Mouse (Mus musculus): ENCODE data around the gene Il9r. TPM values are rescaled to one million over a fixed set of nuclear protein-coding genes. Genes with fewer than 3 reads are reported as not detected.

Gene Il9r
- polyA plus RNA-seq, 1 experiment, result 27.6 TPM

GRCm38 (mm10) chr11:32138614-32138964 lies 61.5 kb downstream of the Il9r start:
- Histone ChIP-seq H3K36me3 (ENCODE audit: control insufficient read depth, insufficient read depth, low read length) (no peaks in the 10 kb centered on the region), H3K27me3 (ENCODE audit: control insufficient read depth, insufficient read depth, low read length) (no peaks in the 10 kb centered on the region), H3K4me3 (ENCODE audit: extremely low read depth, insufficient read depth, insufficient read length) (no peak overlapping the region), H3K27ac (ENCODE audit: insufficient read depth, low read length) (no peak overlapping the region), H3K4me1 (ENCODE audit: control insufficient read depth, insufficient read depth, insufficient read length) (no peaks in the 10 kb centered on the region)
- no peak for TF ChIP-seq CTCF (IDR thresholded peaks at IDR 0.05; ENCODE audit: extremely low read depth, insufficient read depth, insufficient read length, insufficient replicate concordance)
- TF ChIP-seq POLR2A (IDR thresholded peaks at IDR 0.05; ENCODE audit: low read depth, low read length), result no peak
- 72% methylated on average over 9 of the region's 9 CpGs for WGBS
- DNase-seq (ENCODE audit: low read depth in 1 of 2, low spot score in 2 of 2), result no peak

- no peak for TF ChIP-seq CTCF (IDR thresholded peaks at IDR 0.05; ENCODE audit: extremely low read depth, insufficient read depth, insufficient read length, insufficient replicate concordance)
- TF ChIP-seq POLR2A (IDR thresholded peaks at IDR 0.05; ENCODE audit: low read depth, low read length), result no peak
- no peak overlapping the region for H3K4me3 ChIP-seq (ENCODE audit: extremely low read depth, insufficient read depth, insufficient read length)
- DNase-seq (ENCODE audit: low read depth in 1 of 2, low spot score in 2 of 2), result no peak
- no peaks in the 10 kb centered on the region for H3K27me3 ChIP-seq (ENCODE audit: control insufficient read depth, insufficient read depth, low read length)
- no peaks in the 10 kb centered on the region for H3K36me3 ChIP-seq (ENCODE audit: control insufficient read depth, insufficient read depth, low read length)
- WGBS, result 39% methylated on average over 15 of the region's 15 CpGs
- H3K4me1 ChIP-seq (ENCODE audit: control insufficient read depth, insufficient read depth, insufficient read length), result no peaks in the 10 kb centered on the region
- no peak overlapping the region for H3K27ac ChIP-seq (ENCODE audit: insufficient read depth, low read length)
Measured at GRCm38 (mm10) chr11:32137719-32138613, 62.1 kb downstream of the Il9r start.

Other genes with a start within 250 kb of the Il9r start
- gene 4930524B15Rik, start 234.7 kb downstream of the Il9r start, polyA plus RNA-seq (2012; rRNA removed), result not detected in 2 replicates
- 14.6 and 18.6 TPM in 2 replicates for gene Nsg2, start 199.8 kb downstream of the Il9r start, polyA plus RNA-seq (2012; rRNA removed)
- 29.7 and 32.5 TPM in 2 replicates for gene Snrnp25, start 5.1 kb upstream of the Il9r start, polyA plus RNA-seq (2012; rRNA removed)
- 52.3 and 55.3 TPM in 2 replicates for gene Rhbdf1, start 22.0 kb upstream of the Il9r start, polyA plus RNA-seq (2012; rRNA removed)
- gene Mpg, start 26.2 kb upstream of the Il9r start, polyA plus RNA-seq (2012; rRNA removed), result 10.4 and 11.1 TPM in 2 replicates
- 76.9 and 87.3 TPM in 2 replicates for gene Nprl3, start 67.4 kb upstream of the Il9r start, polyA plus RNA-seq (2012; rRNA removed)
- 0.21 TPM in 1 of 2 replicates, not detected in the other for gene Hba-x, start 76.1 kb upstream of the Il9r start, polyA plus RNA-seq (2012; rRNA removed)
- 52,565 and 79,309 TPM in 2 replicates for gene Hba-a1, start 83.2 kb upstream of the Il9r start, polyA plus RNA-seq (2012; rRNA removed)
- gene Hbq1b, start 86.7 kb upstream of the Il9r start, polyA plus RNA-seq (2012; rRNA removed), result 51.0 and 62.0 TPM in 2 replicates
- gene Hba-a2, start 96.2 kb upstream of the Il9r start, polyA plus RNA-seq (2012; rRNA removed), result 85,032 and 127,038 TPM in 2 replicates
- 6.4 and 12.1 TPM in 2 replicates for gene Hbq1a, start 99.8 kb upstream of the Il9r start, polyA plus RNA-seq (2012; rRNA removed)
- 2.2 and 2.8 TPM in 2 replicates for gene Sh3pxd2b, start 147.5 kb upstream of the Il9r start, polyA plus RNA-seq (2012; rRNA removed)

Data from spleen, adult 2 months (tissue).